Mouse (Mus musculus): ENCODE measurements at regions not wholly inside any gene's neighbourhood (a gene's known extent, or its start where the extent isn't known, plus 50 kb on each side); places are given as distances from the start of the nearest gene placed in this dataset.

DNA sequence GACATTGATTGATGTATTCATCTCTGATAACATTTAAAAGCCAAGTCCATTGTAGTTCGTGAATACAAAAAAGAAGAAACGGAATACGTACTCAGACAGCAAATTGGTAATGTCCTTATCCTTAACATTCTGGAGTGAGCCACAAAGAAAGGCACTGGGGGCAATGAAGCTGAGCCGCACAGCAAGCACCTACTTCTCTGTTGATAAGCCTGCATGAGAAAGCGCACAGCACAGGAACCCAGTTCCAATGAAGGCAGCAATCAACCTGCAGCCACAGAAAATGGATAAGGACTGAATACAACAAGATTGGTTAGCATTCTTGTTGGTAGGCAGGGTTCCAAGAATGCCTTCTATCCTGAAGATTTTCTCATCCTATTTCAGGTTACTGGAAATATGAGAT is 570.4 kb upstream of the Cdh9 start:
- no peak for TF ChIP-seq CTCF (conservative IDR thresholded peaks at IDR 0.05; ENCODE audit: low read length)
- TF ChIP-seq POU5F1 (IDR thresholded peaks at IDR 0.05; ENCODE audit: borderline replicate concordance, low read length): no peak

Measured in E14TG2a.4 (cell line).